Mouse (Mus musculus): ENCODE results near the gene Sgcd.

GRCm38 (mm10) chr11:47304702-47305450 is 683.9 kb downstream of the Sgcd start:
- no peak for TF ChIP-seq CTCF (IDR thresholded peaks at IDR 0.05; ENCODE audit: insufficient read depth, low read depth, low read length)
- no peak for TF ChIP-seq POLR2A (IDR thresholded peaks at IDR 0.05; ENCODE audit: insufficient read depth, low read depth, low read length)

All from olfactory bulb, adult 2 months (tissue).